Mouse (Mus musculus) inflammation-experienced regulatory T-cells, adult 16 weeks (primary cell): ENCODE measurements around the gene Zfpl1. TPM values are rescaled to one million over a fixed set of nuclear protein-coding genes. Genes with fewer than 3 reads are reported as not detected.

Experiments used
- polyA plus RNA-seq: library from polyadenylated mRNA; unstranded; fragments of 100-300 nt; shearing (Covaris generic); gene quantifications from one replicate; pipeline ENCODE4 v1.2.1, GENCODE M21; 2017

The Zfpl1 gene
- polyA plus RNA-seq = 53.7 TPM

GRCm38 (mm10) chr19:6084478-6085248 lies at the start of gene Zfpl1, which contains the start of gene Cdca5:
Gene Zfpl1, minus strand, starts transcription at chr19:6084956.
Gene Cdca5, plus strand, starts transcription at chr19:6084983.

DNA sequence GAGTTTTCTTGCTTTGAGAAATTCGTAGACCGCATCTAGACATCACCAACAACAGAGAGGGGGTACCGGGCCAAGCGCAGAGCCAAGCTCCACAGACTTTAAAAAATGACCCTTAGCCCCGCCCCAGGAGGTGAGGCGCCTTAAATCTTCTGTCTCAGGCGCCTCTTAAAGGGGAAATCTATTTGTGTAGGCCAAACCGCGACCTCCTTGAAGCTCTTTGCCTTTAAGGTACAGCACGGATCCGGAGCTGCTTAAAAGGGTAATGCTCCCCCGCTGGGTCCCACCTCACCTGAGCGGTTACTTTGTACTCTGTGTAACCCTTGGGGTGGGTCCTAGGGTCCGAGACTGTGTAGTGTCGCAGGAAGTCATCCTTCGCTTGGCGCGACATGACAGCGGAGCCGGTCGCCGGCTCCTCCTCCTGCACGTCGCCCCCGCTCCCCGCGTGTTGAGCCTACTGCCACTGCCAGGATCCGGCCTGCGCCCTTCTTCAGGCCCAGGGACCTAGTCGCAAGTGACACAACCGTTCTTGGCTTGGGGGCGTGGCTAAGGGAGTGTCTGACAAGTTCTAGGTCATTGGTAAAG lies 43.1 kb upstream of the Zfpl1 start, which contains the start of gene Snx15:
TSS of gene Snx15 (minus strand) at position 545 of the 582 bp plus-strand sequence.

DNA sequence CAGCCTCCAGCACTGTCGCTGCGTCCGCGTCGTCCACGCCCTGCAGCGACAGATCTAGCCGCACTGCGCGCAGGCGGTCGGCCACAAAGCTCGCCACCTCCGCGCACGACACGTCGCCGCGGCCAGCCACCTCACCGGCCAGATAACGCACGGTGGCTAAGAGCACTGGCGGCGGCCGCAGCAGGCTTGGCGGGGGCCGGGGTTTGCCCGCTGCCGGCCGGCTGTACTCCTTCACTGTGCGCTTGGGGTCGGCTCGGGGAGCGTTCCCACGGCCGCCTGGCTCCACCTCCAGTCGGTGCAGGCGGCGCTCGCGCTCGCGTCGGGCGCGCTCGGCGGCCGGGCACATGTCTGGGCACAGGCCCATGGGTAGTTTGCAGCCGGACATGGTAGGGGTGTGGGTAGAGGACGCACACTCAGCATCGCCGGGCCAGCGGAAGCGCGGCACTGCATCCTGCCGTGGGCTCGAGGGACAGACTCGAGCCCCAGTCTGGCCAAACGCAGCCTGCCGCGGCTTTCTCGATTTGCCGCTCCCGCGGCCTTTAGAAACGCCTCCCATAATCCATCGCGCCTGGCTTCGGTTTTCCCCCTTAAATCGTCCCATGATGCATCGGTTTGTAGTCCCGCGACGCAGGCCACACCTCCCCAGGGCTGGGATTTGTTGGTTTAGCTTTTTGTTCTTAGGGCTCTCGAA lies 33.4 kb upstream of the Zfpl1 start, which contains the start of gene Sac3d1:
TSS of gene Sac3d1 (minus strand) at position 665 of the 691 bp plus-strand sequence.

DNA sequence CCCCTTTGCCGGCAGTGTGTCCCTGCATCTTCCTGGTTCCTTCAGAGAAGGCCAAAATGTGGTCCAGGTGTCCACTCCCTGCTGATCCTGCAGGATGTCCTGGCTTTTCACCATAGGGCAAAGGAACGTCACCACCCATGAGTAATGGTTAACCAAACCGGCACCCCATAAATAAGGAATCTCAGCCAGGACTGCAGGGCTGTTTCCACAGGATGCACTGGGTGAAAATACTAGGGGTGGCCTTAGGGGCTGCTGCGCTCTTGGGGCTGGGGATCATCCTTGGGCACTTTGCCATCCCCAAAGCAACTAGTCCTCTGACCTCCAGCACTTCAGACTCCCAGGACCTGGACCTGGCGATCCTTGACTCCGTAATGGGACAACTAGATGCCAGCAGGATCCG lies 20.8 kb upstream of the Zfpl1 start, which contains the start of gene Naaladl1:
TSS of gene Naaladl1 (plus strand) at position 197 of the 400 bp plus-strand sequence.

GRCm38 (mm10) chr19:6094119-6094518 lies 9.4 kb upstream of the Zfpl1 start, which contains the start of gene AC131692.1:
Gene AC131692.1, plus strand, starts transcription at chr19:6094419.

DNA sequence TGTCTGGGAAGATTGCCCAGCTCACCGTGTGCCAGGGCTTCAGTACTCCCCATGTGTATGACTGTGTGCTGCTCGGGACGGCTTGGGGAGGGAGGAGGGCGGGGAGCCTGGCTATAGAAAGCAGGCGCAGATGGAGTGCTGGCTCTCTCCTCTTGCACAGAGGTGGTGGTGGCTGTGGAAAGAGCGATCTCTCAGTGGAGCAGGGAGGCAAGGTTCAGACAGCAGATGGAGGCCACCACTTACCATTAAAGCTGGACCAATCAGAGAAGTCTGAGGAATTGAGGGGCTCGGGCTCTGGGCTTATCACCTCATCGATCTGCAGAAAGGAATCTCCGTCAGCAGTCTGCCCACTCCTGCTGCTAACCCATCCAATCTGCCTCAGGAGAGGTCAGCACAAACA lies 2.6 kb downstream of the Zfpl1 start, which contains the start of gene Gm28374:
TSS of gene Gm28374 (minus strand) at position 101 of the 400 bp plus-strand sequence.

GRCm38 (mm10) chr19:6079983-6080480 lies 4.7 kb downstream of the Zfpl1 start, which contains the start of gene Tmem262:
Gene Tmem262, plus strand, starts transcription at chr19:6080033.

DNA sequence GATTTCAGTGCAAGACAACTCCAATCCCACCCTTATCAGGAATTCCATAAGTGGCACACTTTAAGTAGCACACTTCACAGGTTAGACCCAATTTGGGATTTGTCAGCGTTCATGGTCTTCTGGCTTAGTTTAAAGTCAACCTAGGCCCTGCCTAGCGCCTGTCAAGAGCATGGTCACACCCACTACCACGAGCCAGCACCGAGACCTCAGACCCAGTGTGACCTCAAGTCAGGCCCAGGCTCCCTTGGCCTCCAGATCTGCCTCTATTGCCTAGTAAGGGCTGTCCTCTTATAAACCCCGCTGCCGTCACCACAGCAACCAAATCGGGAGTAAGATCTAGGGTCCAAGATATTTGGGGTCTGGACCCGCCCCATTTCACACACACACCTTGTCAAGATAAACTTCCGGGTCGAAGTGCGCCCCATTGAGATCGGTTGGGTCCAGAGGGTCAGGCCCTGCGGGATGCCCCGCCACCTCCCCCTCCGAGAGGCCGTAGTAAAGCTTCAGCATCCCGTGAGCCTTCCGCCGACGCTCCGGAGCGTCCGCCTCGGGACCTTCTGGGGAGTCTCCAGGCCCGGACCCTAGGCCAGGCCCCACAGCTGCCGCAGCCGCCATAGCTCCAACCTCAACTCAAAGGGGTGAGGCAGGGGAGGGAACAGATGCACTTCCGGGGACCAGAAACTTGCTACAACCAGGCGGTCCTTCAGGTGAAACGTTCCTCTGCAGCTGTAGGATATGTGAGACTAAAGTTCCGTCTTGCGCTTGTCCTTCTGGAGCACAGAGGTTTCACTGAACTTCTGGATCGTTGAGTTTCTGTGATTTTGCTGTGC lies 8.0 kb downstream of the Zfpl1 start, which contains the start of gene Vps51:
TSS of gene Vps51 (minus strand) at position 668 of the 830 bp plus-strand sequence.

DNA sequence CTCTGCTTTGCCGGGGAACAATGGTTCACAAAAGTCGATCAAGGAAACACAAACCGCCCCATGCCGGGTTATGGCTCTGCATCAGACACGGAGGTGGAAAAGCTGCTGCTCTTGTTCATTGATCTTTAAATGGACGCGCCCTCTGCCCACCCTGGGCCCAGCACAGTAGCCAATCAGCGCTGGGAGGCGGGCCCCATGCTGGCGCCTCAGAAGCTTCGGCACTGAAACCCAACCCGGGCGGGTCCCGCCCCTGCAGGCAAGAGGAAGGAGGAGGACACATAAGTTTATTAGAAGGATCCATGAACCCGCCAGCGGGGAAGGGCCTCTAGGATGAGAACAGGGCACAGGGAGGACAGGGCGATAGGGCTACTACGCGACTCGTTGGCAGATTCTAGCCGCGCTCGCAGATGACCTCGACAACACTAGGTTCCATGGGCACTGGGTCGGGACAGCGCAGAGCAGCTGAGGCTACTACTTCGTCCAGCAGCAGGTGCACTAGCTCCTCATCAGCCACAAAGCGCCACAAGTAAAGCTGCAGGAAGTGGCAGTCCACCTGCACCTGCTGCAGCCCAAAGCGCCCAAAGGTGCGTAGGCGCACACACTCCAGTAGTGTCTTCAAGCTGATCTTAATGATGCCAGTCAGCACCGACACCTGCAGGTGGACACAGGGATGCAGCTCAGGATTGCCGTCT lies 16.9 kb downstream of the Zfpl1 start, which contains the start of gene Tm7sf2:
TSS of gene Tm7sf2 (minus strand) at position 650 of the 692 bp plus-strand sequence.

DNA sequence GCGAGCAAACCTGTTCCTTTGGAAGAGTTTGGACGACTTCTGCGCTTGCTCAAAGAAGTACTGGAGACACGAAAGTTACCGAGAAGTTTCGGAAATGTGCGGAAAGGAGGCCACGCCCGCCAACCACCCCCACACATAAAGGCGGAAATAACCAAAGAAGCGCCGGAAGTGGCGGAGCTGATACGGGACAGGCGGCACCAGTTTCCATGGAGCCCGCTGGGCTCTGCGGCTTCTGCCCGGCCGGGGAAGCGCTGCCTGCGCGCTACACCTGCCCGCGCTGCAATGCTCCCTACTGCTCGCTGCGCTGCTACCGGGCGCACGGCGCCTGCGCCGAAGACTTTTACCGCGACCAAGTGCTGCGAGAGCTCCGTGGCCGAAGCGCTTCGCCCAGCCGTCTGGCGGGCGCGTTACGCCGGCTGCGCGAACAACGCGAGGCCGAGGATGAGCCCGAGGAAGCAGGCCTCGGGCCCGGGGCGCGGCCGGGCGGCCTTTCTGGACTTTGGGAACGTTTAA lies 23.7 kb downstream of the Zfpl1 start, which contains the start of gene Znhit2:
TSS of gene Znhit2 (plus strand) at position 172 of the 513 bp plus-strand sequence.

DNA sequence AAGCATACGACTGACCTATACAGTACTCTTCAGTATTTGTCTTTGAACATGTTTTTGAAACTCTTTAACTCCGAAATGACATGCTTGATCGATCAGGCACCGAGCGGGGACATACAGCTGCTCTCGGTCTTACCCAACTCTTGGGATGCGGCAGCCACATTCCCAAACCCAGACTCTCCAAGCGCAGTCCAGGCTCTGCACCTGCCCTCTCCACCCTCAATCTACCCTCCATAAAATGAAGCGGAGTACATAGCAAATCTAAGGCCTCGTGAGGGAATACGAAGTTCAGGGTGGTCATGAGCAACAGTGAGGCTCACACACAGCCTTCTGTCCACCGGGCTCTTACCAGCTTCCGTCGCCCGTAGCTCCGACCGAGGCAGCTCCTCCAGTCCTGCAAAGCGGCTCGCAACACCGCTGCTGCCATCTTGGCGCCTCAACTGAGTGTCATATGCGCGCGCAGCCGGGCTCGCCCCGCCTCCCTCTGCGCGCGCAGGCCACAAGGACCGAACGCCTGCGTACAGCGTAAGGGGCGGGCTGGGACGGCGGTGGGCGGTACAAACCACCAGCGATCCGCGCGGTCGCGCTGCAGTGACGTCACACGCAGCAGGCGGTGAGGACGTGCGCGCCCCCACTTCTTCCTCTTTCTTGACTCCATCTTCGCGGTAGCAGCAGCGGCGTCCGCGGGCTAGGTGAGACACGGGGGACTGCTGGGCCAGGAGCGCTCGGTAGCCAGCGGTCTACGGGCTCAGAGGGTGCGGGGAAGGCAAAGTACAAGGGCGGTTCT lies 27.3 kb downstream of the Zfpl1 start, which contains the start of the genes Mrpl49 and Fau:
TSS of gene Mrpl49 (minus strand) at position 473 of the 784 bp plus-strand sequence.
TSS of gene Fau (plus strand) at position 532 of the 784 bp plus-strand sequence.

GRCm38 (mm10) chr19:6046294-6047153 lies 38.2 kb downstream of the Zfpl1 start, which contains the start of gene Syvn1:
Gene Syvn1, plus strand, starts transcription at chr19:6046576.

Other genes with a start within 250 kb of the Zfpl1 start
- 341 TPM for gene Frmd8, start 209.7 kb downstream of the Zfpl1 start, polyA plus RNA-seq
- 49.6 TPM for gene Slc25a45, start 207.1 kb downstream of the Zfpl1 start, polyA plus RNA-seq
- gene Tigd3, start 190.8 kb downstream of the Zfpl1 start, polyA plus RNA-seq = 0.65 TPM
- gene Dpf2, start 171.9 kb downstream of the Zfpl1 start, polyA plus RNA-seq = 210 TPM
- 0.34 TPM for gene Cdc42ep2, start 160.1 kb downstream of the Zfpl1 start, polyA plus RNA-seq
- gene Pola2, start 120.8 kb downstream of the Zfpl1 start, polyA plus RNA-seq = 56.4 TPM
- not detected for gene Slc22a20, start 98.8 kb downstream of the Zfpl1 start, polyA plus RNA-seq
- 71.0 TPM for gene Capn1, start 69.1 kb downstream of the Zfpl1 start, polyA plus RNA-seq
- 63.0 TPM for gene Syvn1, start 38.4 kb downstream of the Zfpl1 start, polyA plus RNA-seq
- 56.0 TPM for gene Mrpl49, start 27.2 kb downstream of the Zfpl1 start, polyA plus RNA-seq
- 820 TPM for gene Fau, start 27.1 kb downstream of the Zfpl1 start, polyA plus RNA-seq
- 10.9 TPM for gene Znhit2, start 23.8 kb downstream of the Zfpl1 start, polyA plus RNA-seq
- 20.5 TPM for gene Tm7sf2, start 16.6 kb downstream of the Zfpl1 start, polyA plus RNA-seq
- 98.9 TPM for gene Vps51, start 7.7 kb downstream of the Zfpl1 start, polyA plus RNA-seq
- not detected for gene Tmem262, start 4.9 kb downstream of the Zfpl1 start, polyA plus RNA-seq
- gene Gm28374, start 2.7 kb downstream of the Zfpl1 start, polyA plus RNA-seq = 0.73 TPM
- gene Cdca5, start within 50 bp of the Zfpl1 start, polyA plus RNA-seq = 5.6 TPM
- not detected for gene AC131692.1, start 9.5 kb upstream of the Zfpl1 start, polyA plus RNA-seq
- not detected for gene Naaladl1, start 20.8 kb upstream of the Zfpl1 start, polyA plus RNA-seq
- 2.7 TPM for gene Sac3d1, start 33.7 kb upstream of the Zfpl1 start, polyA plus RNA-seq
- 43.1 TPM for gene Snx15, start 43.3 kb upstream of the Zfpl1 start, polyA plus RNA-seq
- not detected for gene Batf2, start 56.0 kb upstream of the Zfpl1 start, polyA plus RNA-seq
- 25.0 TPM for gene Arl2, start 56.6 kb upstream of the Zfpl1 start, polyA plus RNA-seq
- gene Majin, start 99.4 kb upstream of the Zfpl1 start, polyA plus RNA-seq = 0.28 TPM
- not detected for gene Gpha2, start 141.4 kb upstream of the Zfpl1 start, polyA plus RNA-seq
- gene Ppp2r5b, start 150.9 kb upstream of the Zfpl1 start, polyA plus RNA-seq = 14.8 TPM
- gene Atg2a, start 156.7 kb upstream of the Zfpl1 start, polyA plus RNA-seq = 48.1 TPM
- 25.5 TPM for gene Ehd1, start 191.8 kb upstream of the Zfpl1 start, polyA plus RNA-seq
- gene Cdc42bpg, start 221.5 kb upstream of the Zfpl1 start, polyA plus RNA-seq = 0.37 TPM